Mouse (Mus musculus): ENCODE results near the gene Bnip2.

DNA sequence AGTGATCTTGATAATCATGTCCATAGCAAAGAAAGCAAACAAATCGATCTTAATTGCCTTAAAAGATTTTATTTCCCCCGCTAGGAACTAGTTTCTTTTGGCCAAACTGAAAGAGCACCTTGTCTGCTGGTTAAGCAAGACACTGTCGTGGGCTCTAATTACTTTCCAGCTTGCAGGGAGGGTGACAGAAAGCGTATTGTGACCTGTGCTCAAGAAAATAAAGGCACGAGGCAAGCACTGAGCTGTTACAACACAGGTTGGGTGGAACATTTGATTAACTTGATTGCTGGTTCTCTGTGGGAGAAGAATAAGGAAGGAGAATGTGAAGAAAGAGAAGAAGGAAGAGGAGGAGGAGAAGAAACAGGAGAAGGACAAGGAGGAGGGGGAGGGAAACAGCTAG lies 59.0 kb downstream of the Bnip2 start:
- no peak for TF ChIP-seq SIN3A (IDR thresholded peaks at IDR 0.05; ENCODE audit: low read length)
- TF ChIP-seq EP300 (IDR thresholded peaks at IDR 0.05; ENCODE audit: low read length), result no peak
- TF ChIP-seq ZKSCAN1 (IDR thresholded peaks at IDR 0.05; ENCODE audit: borderline replicate concordance, low read depth, low read length), result no peak
- TF ChIP-seq CTCF (conservative IDR thresholded peaks at IDR 0.05 in 1 of 2, IDR thresholded peaks at IDR 0.05 in 1 of 2; ENCODE audit: low read depth in 2 of 2, low read length in 2 of 2), result no peak
- TF ChIP-seq ZC3H11A (IDR thresholded peaks at IDR 0.05; ENCODE audit: low read depth, low read length), result no peak
- no peak for TF ChIP-seq USF1 (IDR thresholded peaks at IDR 0.05; ENCODE audit: low read depth, low read length)
- TF ChIP-seq GABPA (IDR thresholded peaks at IDR 0.05; ENCODE audit: insufficient replicate concordance, low read depth, low read length), result no peak
- no peak for TF ChIP-seq NRF1 (IDR thresholded peaks at IDR 0.05; ENCODE audit: low read depth, low read length)
- no peak for TF ChIP-seq MAX (IDR thresholded peaks at IDR 0.05; ENCODE audit: low read length)
- no peak for TF ChIP-seq POLR2A (IDR thresholded peaks at IDR 0.05; ENCODE audit: low read depth, low read length)

All from CH12.LX (cell line).